Mouse (Mus musculus) CD4-positive, CD25-positive, alpha-beta regulatory T cell, adult 4 months (primary cell): ENCODE measurements around the gene Ranbp3. TPM values are rescaled to one million over a fixed set of nuclear protein-coding genes. Genes with fewer than 3 reads are reported as not detected.
A peak's percentile ranks its signal among the peaks of the same experiment; 100 is the strongest.

Experiments
- ATAC-seq: one replicate; pipeline ENCODE4 v1.8.0; 2017
- polyA plus RNA-seq, 2 experiments: library from polyadenylated mRNA; unstranded; fragments of 100-300 nt; shearing (Covaris generic); gene quantifications; one replicate each; pipeline ENCODE4 v1.2.1; 2017

The Ranbp3 gene
- polyA plus RNA-seq, 2 experiments from 2014 or later, result 55.5 to 79.5 TPM

DNA sequence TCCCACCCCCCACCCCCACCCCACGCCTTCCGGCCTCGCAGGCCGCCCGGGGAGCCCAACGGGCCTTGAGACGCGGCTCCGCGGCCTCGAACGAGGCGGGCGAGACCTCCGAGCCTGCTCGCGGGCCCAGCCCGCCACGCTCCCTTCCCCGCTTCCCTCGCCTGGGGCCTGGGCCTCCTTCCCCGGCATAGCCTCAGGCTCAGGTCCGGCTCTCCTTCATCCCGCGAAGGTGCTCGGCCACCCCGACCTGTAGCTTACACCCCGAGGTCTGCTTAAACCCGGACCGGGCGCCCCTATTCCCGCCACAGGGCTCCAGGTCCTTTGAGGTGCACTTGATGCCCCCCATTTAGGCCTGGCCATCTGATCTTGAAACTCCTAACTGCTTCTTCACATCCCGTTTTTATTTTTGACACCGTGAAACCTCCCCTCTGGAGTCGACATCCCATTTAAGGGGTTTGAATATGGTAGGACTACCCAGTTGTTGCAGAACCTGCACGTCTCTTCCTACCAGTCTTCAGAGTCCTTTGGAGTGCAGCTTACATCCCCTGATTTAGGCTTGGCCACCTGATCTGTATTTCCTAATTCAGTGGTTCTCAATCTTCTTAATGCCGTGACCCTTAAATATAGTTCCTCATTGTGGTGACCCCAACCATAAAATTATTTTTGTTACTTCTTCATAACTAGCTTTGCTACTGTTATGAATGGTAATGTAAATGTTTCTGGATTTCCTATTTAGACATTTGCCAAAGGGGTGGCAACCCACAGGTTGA lies 738 bp downstream of the Ranbp3 start:
- no peak for ATAC-seq

DNA sequence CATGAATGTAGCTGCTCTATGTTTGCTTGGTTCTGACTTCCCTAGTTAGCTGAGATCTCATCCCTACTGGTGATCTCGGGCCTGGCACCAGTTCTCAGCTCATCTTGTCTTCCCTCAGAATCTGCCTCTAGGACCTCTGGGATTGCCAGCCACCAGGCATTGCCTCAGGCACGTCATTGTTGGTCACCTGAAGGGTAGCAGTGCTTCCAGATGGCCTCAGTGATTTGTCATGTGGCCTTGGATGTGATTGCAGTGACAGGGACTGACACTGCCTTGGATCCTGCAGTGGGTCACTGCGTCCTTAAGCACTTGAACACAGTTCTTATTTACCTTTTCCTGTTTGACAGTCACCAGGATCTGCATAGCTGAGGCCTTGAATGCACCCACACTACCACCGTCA lies 8.7 kb downstream of the Ranbp3 start:
- no peak for ATAC-seq

DNA sequence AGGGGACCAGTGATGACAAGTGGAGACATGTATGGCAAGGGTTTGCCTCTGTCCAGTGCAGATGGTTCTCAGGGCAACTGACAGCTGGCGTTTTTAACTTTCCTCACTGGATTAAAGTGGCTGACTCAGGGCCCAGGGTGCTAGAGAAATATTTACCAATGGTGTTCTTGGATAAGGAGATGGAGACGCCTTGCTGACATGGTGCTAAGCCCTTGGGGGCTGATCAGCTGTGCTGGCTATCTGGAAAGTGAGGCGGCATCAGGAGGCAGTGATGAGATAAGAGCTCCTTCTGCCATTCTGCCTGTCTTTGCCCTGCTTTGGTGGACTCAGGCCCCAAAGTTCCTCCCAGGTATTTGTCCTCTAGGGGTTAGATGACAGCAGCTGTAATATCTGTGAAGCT lies 9.8 kb downstream of the Ranbp3 start:
- ATAC-seq, result no peak

DNA sequence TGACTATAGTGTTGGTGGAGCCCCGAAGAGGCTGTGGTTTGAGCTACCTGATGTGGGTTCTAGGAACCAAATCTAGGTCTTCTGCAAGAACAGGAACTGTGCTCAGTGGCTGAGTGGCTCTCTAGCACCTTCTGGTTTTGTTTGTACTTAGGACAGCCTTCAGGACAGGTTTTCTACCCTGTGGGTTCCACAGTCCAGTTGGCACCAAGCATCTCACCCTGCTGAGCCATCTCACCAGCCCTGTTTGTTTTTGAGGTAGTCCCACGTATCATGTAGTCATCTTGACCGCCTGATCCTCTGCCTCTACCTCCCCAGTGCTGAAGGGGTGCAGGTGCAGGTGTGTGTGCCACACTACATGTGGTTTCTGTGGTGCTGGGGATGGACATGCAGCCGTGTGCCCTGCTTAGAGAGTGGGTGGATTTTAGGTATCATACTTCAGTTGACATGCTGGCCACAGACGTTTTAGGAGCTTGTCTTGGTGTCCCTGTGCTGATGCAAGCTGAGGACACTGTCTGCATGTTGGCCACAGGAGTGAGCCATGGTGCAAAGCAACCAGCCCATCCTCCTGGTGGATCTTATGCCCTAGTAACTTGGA lies 10.5 kb downstream of the Ranbp3 start:
- no peak for ATAC-seq

DNA sequence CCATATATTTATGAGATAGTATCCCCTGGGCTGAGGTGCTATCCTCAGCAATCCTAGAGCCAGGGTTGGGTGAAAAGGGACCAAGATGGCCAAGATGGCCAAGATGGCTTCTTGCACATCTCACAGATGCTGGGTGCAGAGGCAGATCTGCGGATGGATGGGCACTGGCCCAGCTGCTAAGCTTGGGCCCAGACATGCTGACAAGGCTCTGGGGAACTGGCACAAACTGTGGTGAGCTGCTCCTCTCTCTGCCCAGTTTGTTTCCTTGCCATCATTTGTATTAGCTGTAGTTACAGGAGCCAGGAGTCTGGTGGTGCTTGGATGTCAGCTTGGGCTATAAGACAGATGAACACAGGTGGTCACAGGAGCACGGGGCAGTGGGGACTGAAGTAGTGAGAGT lies 11.6 kb downstream of the Ranbp3 start:
- no peak for ATAC-seq

DNA sequence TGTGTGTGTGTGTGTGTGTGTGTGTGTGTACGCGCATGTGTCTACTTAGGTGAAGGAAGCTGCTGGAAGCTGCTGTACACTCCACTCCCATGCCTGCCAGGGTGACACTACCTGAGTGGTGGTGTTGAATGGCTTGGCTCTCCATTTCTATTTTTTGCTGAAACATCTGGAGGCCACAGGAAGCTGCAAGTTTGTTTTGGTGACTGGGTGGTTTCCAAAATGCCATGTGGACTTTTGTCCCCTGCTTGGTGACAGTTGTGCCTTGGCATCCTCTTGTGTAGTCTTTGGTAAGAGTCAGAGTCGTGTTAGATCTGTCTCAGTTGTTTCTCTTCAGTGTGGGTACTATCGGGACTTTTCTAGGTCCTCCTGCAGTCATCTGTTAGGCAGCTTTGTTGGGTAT lies 13.7 kb downstream of the Ranbp3 start:
- ATAC-seq, result no peak

DNA sequence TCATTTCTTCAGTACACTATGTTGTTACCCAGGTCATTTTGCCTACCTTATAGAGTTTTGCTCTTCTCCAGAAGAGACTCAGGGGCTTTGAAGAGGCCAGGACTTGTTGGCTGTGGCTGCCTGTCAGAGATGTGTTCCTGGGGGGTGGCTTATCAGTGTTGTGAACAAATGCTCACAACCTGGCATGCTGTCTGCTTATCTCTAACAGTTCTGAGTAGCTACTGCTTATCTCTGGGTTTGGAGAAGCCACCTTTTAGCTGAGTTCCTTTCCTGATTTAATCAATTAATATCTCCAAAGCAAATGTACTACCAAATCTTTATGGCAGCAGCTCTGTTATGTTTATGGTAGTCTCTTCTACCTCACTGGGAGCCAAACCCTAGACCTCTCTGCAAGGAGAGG lies 15.0 kb downstream of the Ranbp3 start:
- ATAC-seq, result no peak

DNA sequence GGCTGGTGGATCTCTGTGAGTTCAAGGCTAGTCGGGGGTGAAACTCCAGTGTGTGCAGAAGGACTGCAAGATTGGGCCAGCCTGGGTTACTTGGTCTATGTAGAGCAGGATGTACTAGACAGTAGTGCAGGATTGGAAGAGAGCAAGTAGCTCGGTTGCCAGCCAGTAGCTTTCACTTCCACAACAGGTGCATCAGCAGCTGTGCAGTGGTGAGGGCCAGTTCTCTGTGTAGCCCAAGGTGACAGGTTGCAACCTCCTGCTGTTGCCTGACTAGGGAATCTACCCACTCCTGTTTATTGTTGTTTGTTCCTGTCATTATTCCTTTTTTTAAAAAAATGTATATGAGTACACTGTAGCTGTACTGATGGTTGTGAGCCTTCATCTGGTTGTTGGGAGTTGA lies 15.6 kb downstream of the Ranbp3 start:
- ATAC-seq, result no peak

DNA sequence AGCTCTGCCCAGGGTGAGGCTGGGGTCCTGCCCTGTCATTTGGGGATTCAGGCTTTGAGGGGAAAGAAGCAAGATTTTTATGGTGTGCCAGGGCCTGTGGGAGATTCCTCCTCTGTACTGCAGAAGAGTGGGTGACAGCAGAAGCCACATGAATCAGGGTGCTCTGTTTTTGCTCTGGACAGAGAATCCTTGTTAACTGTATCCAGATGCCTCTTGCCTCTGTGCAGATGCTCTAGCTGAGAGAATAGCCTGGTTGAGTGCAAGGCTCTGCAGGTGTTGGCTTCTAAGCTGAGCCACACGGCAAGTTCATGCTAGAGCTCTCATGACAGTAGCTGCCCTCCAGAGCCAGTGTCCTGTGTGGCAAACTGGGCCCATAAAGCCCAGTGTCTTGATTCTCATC lies 20.3 kb downstream of the Ranbp3 start:
- ATAC-seq, result no peak

DNA sequence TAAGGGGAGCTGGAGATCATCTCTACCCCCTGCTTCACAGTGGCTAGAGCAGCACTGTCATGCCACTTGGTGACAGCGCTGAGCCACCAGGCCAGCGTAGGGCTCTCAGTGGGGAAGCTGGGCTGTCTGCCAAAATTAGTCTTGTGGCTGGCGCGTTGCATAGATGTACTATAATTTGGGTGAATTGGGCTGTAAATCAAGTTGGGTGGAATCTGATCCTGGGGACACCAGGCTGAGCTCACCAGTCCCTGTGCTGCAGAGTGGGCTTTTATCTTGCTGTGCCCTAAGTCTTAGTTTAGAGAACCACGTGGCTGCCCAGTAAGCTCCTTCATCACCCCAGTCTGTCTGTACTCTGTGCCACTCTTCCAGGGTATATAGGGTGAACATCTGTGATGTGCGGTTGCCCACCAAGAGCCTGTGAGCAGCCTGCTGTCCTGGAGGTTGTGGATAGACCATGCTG lies 20.8 kb downstream of the Ranbp3 start:
- no peak for ATAC-seq

DNA sequence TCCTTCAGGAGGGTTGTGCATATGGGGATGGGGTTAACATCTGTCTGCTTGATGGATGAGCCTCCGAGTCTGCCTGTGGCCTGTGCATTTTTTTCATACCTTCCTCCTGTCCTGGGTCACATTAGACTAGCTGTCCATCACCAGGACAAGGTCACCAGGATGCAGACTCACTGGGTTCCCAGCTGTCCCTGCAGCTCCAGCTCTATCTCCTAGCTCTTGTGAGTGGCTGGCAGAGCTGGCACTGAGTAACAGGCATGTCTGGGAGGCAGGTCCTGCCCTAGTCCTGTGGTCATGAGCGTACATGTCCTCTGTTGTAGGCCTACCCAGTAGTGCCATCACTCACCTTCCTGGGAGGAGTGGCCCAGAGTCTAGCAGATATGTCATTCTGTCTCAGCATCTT lies 27.4 kb downstream of the Ranbp3 start:
- no peak for ATAC-seq

DNA sequence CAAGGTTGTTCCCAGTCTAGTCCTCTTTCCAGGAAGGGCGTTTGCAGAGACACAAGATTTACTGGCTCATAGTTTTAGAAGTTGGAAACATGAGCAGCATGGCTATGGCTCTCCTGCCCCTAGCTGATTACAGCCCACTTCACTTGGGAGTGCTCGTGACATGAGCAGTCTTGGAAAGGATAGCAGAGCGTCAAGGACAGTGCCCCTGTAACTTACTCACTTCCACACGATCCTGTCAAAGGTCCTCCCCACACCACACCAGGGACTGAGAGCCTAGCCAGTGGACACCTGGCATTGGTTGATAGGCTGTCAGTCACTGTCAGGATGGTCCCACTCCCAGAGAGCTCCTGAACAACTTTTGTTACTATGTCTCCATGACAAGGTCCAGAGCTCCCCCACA lies 29.9 kb downstream of the Ranbp3 start:
- no peak for ATAC-seq

DNA sequence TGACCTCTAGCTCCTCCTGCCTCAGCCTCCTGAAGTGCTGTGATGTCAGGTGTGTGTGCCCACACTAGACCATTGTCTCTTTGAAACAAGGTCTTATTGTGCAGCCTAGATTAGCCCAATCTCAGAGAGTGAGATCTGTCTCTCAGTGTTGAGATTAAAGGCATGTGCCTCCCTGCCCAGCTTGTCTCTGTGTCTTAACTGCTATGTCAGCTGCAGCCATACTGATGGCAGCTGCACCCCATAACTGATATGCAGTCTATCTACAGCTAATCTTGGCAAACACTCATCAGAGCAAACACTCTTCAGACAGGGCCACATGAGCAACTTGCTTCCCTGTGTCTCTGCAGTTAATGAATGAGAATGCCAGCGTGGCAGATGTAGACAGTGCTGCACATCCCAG lies 33.4 kb downstream of the Ranbp3 start:
- no peak for ATAC-seq

DNA sequence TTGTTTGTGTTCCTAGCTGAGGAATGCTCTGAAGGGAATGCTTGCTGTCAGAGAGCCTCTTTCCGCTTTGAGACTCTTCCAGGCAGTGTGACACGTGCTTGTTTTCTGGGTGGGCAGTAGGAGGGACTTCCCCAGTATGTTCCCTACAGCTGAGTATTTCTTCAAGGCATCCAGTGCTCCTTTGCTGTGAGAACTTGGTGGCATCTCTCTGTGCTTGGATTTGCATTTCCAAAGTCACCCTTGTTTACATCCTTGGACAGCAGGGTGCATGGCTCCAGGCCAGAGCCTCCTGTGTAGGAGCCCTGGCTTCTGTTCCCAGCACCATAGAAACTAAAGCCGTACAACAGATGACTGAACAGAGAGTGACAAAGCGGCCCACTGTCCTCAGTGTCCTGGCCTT lies 35.6 kb downstream of the Ranbp3 start:
- no peak for ATAC-seq

DNA sequence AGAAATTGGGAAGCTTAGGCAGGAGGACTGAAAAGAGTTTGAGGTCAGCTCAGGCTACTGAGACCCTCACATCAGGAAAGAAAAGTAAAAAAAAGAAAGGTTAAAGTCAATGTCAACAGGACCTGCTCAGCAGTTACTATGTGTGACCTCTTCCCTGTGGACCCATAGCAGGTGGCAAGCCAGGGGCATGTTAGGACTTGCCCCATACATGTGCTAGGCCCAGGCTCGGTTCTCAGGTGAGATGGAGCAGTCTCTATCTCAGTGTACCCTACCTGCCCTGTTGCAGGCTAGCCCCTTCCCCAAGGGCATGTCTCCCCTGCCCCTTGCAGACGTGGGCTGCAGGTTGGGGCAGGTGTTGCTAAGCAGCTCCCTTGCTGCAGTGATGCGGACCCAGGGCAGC lies 36.6 kb downstream of the Ranbp3 start:
- ATAC-seq, result no peak

DNA sequence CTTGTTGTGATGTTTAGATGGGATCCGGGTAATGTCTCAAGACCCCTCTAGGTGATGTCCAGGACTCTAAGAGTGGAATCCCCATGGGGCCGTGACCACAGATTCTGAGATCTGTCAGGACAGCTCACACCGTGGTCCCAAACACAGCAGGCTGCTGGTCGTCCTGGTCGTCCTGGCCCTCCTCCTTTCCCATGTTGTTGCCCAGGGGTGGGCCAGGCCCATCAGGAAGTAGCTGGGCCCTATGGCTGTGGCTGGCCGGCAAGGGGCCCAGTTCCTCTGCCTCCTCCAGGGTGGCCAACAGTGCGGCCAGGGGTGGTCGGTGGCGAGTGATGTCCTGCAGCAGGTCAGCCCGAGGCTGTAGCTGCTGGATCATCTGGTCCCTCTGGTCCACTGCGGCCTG lies 42.3 kb downstream of the Ranbp3 start:
- no peak for ATAC-seq

DNA sequence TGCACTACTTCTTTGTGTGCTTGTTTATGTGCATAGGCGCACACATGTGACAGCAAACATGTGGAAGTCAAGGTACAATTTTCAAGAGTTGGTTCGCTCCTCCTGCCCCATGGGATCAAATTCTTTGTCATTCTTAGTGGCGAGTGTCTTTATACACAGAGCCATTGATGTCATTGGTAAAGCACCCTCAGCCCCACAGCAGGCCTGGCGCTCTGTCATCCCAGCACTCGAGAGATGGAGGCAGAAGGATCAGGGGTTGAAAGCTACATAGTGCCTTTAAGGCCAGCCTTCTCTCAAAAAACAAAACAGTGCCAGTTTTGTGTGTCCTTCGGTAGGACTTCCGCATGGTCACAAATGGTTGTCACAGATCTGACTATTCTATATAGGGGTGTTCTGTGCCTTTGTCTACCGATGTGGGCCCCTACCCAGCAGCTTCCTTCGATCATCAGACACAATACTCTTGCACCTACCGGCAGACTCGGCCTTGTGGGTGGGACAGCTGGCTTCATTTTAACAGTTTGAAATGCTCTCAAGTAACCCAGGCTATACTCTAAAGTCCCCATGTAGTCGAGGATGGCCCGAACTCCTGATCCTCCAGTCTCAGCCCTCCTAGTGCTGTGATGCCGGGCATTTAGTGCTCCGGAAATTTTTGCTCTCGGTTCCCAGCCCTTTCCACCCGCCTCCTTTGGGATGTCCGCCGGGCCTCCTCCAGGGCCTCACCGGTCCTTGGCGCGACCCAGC lies 43.0 kb downstream of the Ranbp3 start:
- ATAC-seq, result no peak

DNA sequence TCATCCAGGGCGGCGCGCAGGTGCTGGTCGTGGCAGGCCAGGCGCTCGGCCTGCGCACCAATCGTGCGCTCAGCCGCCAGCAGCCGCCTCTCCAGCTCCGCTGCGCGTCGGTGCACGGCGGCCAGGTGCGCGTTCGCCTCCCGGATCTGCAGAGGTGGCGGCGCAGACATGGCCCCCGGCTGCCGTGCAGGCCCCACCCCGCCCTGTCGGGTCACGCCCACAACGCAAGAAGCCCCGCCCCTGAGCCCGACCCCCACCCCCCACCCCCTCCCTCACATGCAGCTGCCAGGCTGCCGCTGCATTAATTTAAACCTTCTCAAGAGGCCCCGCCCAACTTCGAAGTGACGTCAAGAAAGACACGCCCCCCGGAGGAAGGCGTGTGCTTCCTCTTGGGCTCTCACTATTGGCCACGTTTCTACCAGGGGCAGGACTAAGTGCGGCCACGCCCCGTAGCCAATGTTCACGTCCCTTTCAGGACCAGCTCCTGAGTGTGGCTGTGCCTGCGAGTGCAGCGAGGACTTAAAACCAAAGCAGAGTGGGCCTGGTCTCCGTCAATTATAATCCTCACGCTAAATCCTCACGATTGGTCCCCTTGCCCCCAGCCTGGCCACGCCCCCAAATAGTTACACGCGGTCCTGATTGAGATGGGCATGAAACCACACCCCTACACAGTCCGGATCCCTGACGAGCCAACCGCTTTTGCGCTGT lies 43.7 kb downstream of the Ranbp3 start:
- ATAC-seq, result peak; percentile 92

DNA sequence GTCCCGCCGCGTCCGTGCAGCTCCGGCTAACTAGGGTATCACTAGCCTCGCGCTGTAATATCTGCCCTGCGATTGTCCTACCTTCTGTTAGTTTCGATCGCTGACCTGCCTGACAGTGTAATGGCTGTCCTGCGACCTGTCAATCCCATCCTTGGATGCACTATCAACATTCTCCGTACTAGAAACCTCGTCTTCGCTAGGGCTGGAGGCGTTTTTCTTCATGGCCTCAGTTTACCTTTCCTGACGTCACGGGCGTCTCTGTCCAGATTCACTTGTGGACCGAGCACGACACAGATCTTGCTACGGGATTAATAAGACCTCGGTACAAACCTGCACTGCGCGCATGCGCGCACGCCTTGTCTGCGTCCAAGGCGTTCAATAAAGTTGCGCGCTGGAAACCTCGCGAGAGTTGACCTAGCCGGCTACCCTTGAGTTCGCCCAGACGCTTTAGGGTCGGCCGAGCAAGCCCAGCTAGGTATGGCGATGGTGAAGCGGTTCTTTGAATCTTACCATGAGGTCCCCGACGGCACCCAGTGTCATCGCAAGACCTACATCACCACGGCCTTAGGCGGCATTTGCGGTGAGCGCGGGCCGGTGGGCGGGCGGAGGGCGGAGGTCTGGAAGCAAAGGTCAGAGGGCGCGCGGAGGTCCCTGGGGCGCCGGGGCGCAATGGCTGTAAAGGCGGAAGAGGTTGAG lies 44.4 kb downstream of the Ranbp3 start, which contains the start of the genes Ndufa11 and Vmac:
Ndufa11 (plus strand) TSS at position 405 of the 696 bp plus-strand sequence.
Vmac (minus strand) TSS at position 660 of the 696 bp plus-strand sequence.
- peak; percentile 53 for ATAC-seq

DNA sequence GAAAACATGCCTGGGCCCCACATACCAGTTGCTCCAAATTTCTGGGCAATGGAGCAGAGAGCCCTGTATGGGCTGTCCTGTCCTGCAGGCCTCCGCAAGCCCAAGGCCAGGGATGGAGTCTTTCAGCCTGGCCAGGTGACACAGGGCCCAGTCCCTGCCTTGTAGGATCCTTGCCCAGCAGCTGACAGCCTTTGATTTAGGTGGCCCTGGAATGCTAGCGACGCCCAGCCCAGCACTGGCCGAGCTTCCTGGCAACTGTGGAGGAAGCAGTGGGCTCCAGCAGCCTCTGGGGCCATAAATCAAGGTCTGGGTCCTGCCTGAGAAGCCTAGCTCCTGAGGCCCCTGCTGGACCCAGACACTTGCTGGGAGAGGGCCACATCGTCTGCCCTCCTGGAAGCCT lies 49.3 kb downstream of the Ranbp3 start:
- no peak for ATAC-seq

DNA sequence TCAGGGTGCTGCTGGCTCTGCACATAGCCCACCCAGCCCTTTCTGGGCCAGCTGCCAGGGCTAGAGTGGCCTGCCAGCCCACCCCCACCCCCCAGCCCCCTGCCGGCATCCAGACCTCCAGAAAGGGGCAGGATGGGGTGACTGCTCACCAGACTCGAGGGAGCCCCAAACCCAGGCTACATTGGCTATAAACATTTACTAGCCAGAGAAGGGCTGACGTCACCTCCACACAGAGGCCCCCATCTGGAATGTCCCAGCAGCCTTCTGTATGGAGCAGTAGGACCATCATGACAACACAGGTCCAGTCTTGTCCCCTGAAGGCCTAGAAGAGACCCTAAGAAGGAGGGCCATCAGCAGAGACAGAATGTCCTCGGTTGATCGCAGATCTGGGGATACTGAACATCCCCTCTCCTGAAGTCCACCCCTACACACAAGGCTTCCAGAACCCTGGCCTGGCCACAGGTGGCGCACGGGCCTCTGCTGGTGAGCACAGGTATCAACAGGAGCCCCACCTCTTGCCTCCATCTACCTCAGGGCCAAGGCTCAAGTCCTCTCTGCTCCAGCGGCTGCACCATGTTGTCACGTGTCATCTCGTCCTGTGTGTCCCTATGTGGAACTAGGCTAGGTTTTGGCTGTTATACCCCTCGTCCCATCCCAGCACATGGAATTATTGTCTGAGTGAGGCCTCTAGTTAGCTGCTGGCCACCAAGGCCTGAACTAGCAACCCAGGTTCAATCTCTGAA lies 50.5 kb downstream of the Ranbp3 start:
- ATAC-seq, result no peak
